Mouse (Mus musculus): ENCODE data around the gene Gabrb1. TPM values are rescaled to one million over a fixed set of nuclear protein-coding genes. Genes with fewer than 3 reads are reported as not detected.

Gabrb1 gene
- polyA plus RNA-seq, 2 experiments: under 0.01 to 0.03 TPM

DNA sequence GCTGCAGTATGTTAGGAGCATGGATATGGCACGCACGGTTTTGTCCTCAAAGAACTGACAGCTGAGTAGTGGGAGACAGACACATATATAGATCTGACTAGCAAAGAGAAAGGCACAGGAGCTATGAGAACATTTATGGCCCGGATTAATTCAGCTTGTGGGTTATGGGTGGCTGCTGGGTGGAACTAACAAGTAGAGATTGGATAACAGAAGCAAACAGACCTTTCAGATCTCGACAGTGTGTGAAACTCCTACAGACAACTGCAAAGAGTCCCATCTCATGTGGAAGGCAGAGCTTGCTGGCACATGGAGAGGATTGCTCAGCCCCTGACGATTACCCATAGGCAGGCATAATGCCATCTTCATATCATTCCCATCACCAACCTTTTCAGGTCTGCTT is 268.4 kb downstream of the Gabrb1 start:
- no peaks in the 10 kb centered on the region for H3K36me3 ChIP-seq (replicated peaks; ENCODE audit: control insufficient read depth, insufficient read depth, low read depth)
- no peaks in the 10 kb centered on the region for H3K9me3 ChIP-seq (ENCODE audit: control insufficient read depth, low read length)
- no peak overlapping the region for H3K4me3 ChIP-seq (ENCODE audit: insufficient read depth in 1 of 2, low read depth in 2 of 2, low read length in 2 of 2)
- no peak overlapping the region for H3K27ac ChIP-seq
- no peak for DNase-seq (ENCODE audit: low read depth in 3 of 3, low spot score in 3 of 3)
- 49% methylated on average over 5 of the region's 5 CpGs for WGBS (ENCODE audit: insufficient replicate concordance)
- ATAC-seq (ENCODE audit: insufficient read depth): no peak
- H3K9ac ChIP-seq (replicated peaks): no peak overlapping the region
- H3K27me3 ChIP-seq (ENCODE audit: control insufficient read depth, insufficient read depth, low read length): no peaks in the 10 kb centered on the region
- H3K4me2 ChIP-seq (ENCODE audit: low read depth): no peak overlapping the region
- no peaks in the 10 kb centered on the region for H3K4me1 ChIP-seq (replicated peaks; ENCODE audit: control insufficient read depth in 2 of 2, insufficient read depth in 2 of 2, low read length in 1 of 2)
- no peak for TF ChIP-seq CTCF (IDR thresholded peaks at IDR 0.05; ENCODE audit: low read depth)
- no peak for TF ChIP-seq EP300 (IDR thresholded peaks at IDR 0.05; ENCODE audit: low read depth)

DNA sequence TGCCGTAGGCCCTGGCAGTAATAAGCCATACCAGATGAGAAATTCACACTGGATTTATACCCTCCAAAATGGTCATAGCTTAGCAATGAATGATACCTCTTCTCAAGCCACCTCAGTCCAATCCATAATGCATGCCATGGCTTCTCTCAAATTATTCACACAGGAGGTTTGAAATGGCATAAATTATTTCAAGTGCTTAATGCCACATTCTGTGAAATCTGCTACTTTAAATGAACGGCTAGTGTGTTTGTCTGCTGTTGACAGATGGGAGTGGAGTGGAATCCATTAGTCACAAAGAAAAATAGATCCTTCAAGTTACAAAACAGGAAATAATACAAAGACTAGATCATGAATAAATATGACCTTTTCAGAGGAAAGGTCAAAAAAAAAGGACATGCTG is 272.1 kb downstream of the Gabrb1 start:
- H3K27ac ChIP-seq: no peak overlapping the region
- H3K4me1 ChIP-seq (replicated peaks; ENCODE audit: control insufficient read depth in 2 of 2, insufficient read depth in 2 of 2, low read length in 1 of 2): no peaks in the 10 kb centered on the region
- DNase-seq (ENCODE audit: low read depth in 3 of 3, low spot score in 3 of 3) (no peak), ATAC-seq (ENCODE audit: insufficient read depth) (no peak)
- 66% methylated on average over 2 of the region's 2 CpGs for WGBS (ENCODE audit: insufficient replicate concordance)
- no peak overlapping the region for H3K4me3 ChIP-seq (ENCODE audit: insufficient read depth in 1 of 2, low read depth in 2 of 2, low read length in 2 of 2)
- H3K9me3 ChIP-seq (ENCODE audit: control insufficient read depth, low read length): no peaks in the 10 kb centered on the region
- H3K4me2 ChIP-seq (ENCODE audit: low read depth): no peak overlapping the region
- H3K36me3 ChIP-seq (replicated peaks; ENCODE audit: control insufficient read depth, insufficient read depth, low read depth): no peaks in the 10 kb centered on the region
- TF ChIP-seq CTCF (IDR thresholded peaks at IDR 0.05; ENCODE audit: low read depth) (no peak), EP300 (IDR thresholded peaks at IDR 0.05; ENCODE audit: low read depth) (no peak)
- no peak overlapping the region for H3K9ac ChIP-seq (replicated peaks)
- no peaks in the 10 kb centered on the region for H3K27me3 ChIP-seq (ENCODE audit: control insufficient read depth, insufficient read depth, low read length)

DNA sequence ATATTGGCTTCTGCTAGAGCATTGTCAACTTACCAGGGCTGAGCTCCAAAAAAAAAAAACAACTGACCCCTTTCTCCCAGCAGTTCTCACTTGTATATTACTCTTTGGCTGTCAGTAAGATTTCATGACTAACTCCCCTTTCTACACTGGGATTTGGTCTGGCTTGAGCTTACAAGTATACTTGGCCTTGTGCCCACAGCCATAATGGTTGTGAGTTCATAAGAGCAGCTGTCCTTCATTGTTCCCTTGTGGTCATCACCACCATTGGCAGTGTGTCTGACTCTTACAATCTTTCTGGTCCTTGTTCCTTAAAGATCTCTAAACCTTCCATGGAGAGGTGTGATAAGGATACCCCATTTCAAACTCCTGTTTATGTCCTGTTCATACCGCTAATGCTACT is 293.5 kb downstream of the Gabrb1 start:
- no peak overlapping the region for H3K9ac ChIP-seq (replicated peaks)
- WGBS (ENCODE audit: insufficient replicate concordance): 68% methylated on average over 1 of the region's 1 CpGs
- no peak for ATAC-seq (ENCODE audit: insufficient read depth)
- no peak for TF ChIP-seq CTCF (IDR thresholded peaks at IDR 0.05; ENCODE audit: low read depth)
- TF ChIP-seq EP300 (IDR thresholded peaks at IDR 0.05; ENCODE audit: low read depth): no peak
- no peaks in the 10 kb centered on the region for H3K9me3 ChIP-seq (ENCODE audit: control insufficient read depth, low read length)
- no peak overlapping the region for H3K27ac ChIP-seq
- H3K4me2 ChIP-seq (ENCODE audit: low read depth): no peak overlapping the region
- no peak overlapping the region for H3K4me3 ChIP-seq (ENCODE audit: insufficient read depth in 1 of 2, low read depth in 2 of 2, low read length in 2 of 2)
- no peaks in the 10 kb centered on the region for H3K27me3 ChIP-seq (ENCODE audit: control insufficient read depth, insufficient read depth, low read length)
- H3K4me1 ChIP-seq (replicated peaks; ENCODE audit: control insufficient read depth in 2 of 2, insufficient read depth in 2 of 2, low read length in 1 of 2): no peaks in the 10 kb centered on the region
- H3K36me3 ChIP-seq (replicated peaks; ENCODE audit: control insufficient read depth, insufficient read depth, low read depth): no peaks in the 10 kb centered on the region
- no peak for DNase-seq (ENCODE audit: low read depth in 3 of 3, low spot score in 3 of 3)

DNA sequence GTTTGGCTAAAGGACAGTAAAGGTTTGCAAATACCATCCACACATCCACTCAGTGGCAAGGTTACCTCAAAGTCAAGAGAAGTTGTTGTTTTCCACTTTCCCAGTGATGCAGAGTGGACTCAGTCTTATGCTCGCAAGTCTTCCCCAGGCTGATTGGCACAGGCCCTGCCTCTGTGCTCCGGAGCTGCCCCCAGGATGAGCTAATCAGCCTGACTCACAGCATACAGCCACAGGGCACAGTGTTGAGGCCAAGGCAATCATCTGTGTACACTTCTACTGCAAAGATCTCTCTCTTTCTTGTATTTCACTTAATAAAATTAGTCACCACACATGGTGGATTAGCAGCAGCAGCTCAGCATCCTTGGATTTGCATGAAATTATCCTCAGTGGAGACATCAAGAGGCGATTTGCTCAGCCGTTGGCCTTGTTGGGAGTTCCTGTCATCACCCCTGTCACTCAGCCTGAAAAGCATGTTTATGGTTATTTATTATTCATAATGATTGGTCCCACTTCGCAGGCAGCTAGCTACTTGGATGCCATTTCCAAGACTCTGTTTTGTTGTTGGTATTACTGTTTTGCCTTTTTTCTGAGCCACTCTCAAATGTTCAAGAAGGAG is 297.3 kb downstream of the Gabrb1 start:
- ATAC-seq (ENCODE audit: insufficient read depth) (no peak), DNase-seq (ENCODE audit: low read depth in 3 of 3, low spot score in 3 of 3) (no peak)
- Histone ChIP-seq H3K9me3 (ENCODE audit: control insufficient read depth, low read length) (no peaks in the 10 kb centered on the region), H3K27ac (no peak overlapping the region), H3K4me3 (ENCODE audit: insufficient read depth in 1 of 2, low read depth in 2 of 2, low read length in 2 of 2) (no peak overlapping the region), H3K4me2 (ENCODE audit: low read depth) (no peak overlapping the region), H3K36me3 (replicated peaks; ENCODE audit: control insufficient read depth, insufficient read depth, low read depth) (no peaks in the 10 kb centered on the region), H3K27me3 (ENCODE audit: control insufficient read depth, insufficient read depth, low read length) (no peaks in the 10 kb centered on the region), H3K9ac (replicated peaks) (no peak overlapping the region), H3K4me1 (replicated peaks; ENCODE audit: control insufficient read depth in 2 of 2, insufficient read depth in 2 of 2, low read length in 1 of 2) (no peaks in the 10 kb centered on the region)
- no peak for TF ChIP-seq CTCF (IDR thresholded peaks at IDR 0.05; ENCODE audit: low read depth)
- 54% methylated on average over 5 of the region's 5 CpGs for WGBS (ENCODE audit: insufficient replicate concordance)

DNA sequence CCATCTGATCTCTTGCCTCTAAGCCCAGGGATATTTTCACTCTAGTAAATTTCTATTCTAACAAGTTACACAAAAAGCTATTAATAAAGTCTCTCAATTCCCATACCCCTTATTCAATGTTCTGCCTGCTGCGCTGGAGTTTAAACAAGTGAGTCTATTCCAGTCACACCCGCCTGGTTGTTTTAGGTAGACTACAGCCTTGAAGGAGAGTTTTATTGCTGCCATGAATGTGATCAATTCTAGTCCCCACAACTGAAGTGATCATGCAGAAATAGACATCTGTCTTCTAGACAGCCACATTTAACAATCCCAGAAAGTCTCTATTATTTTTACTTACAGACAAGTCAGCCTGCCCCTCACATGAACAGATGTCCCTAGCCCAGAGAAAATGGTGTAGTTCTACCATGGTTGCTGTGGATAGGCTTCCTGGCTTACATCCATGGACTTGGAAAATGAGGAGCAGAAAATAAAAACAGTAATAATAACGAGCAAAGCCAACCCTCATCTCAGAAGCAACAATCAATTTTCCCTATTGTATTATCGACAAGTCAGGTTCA is 307.0 kb downstream of the Gabrb1 start:
- 65% methylated on average over 4 of the region's 4 CpGs for WGBS (ENCODE audit: insufficient replicate concordance)
- Histone ChIP-seq H3K9me3 (ENCODE audit: control insufficient read depth, low read length) (no peaks in the 10 kb centered on the region), H3K9ac (replicated peaks) (no peak overlapping the region), H3K27me3 (ENCODE audit: control insufficient read depth, insufficient read depth, low read length) (no peaks in the 10 kb centered on the region), H3K4me3 (ENCODE audit: insufficient read depth in 1 of 2, low read depth in 2 of 2, low read length in 2 of 2) (no peak overlapping the region), H3K4me1 (replicated peaks; ENCODE audit: control insufficient read depth in 2 of 2, insufficient read depth in 2 of 2, low read length in 1 of 2) (no peaks in the 10 kb centered on the region), H3K27ac (no peak overlapping the region), H3K4me2 (ENCODE audit: low read depth) (no peak overlapping the region), H3K36me3 (replicated peaks; ENCODE audit: control insufficient read depth, insufficient read depth, low read depth) (no peaks in the 10 kb centered on the region)
- TF ChIP-seq CTCF (IDR thresholded peaks at IDR 0.05; ENCODE audit: low read depth): no peak
- TF ChIP-seq EP300 (IDR thresholded peaks at IDR 0.05; ENCODE audit: low read depth): no peak
- DNase-seq (ENCODE audit: low read depth in 3 of 3, low spot score in 3 of 3) (no peak), ATAC-seq (ENCODE audit: insufficient read depth) (no peak)
